Mouse (Mus musculus): ENCODE results near the gene Cbwd1. TPM values are rescaled to one million over a fixed set of nuclear protein-coding genes. Genes with fewer than 3 reads are reported as not detected.
"Not testable (repeated sequence)": the region's sequence is repeated elsewhere in the genome, so short reads cannot be mapped to it uniquely, and the experiment has no call there.

The Cbwd1 gene
- polyA plus RNA-seq, 1 experiment from 2014 or later = 19.8 TPM

DNA sequence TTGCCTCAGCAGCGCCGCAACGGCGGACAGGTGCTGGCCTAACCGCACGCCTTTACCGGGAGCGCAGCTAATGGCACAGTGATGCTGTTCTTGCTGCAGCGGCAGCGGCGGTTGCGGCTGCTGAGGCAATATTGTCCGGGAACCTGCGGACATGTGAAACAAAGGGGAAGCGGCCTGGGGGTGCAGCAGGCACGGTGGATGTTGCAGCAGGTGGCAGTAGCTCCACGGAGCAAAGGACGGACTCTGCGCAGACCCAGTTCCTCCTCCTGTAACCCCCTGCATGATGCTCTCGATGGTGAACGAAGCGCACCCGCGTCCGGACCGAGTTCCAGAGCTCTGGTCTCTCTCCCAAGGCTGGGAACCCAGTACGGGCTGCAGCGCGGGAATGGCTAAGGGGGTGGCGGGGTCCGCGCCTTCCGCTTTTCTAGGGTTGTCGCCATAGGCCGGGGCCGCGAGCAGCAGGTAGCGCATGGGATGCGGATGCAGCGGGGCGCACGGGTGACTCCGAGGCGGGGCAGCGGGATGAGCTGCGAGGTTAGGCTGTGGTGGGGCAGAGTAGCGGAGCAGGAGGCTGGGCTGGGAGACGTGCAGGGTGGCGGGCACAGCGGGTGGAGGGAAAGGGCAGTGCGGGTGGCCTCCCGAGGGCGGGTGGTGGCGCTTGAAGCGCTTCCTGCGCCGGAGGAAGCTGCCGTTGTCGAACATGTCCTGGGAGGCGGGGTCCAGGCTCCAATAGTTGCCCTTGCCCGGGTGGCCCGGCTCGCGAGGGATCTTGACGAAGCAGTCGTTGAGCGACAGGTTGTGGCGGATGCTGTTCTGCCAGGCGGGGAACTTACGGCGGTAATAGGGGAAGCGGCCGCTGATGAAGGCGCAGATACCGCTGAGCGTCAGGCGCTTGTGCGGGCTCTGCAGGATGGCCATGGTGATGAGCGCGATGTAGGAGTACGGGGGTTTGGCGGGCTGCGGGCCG, 61.5 kb downstream of the Cbwd1 start:
- H3K4me2 ChIP-seq (replicated peaks) = peak overlapping the region; percentile 64
- peaks cover 22% of the 10 kb centered on the region for H3K4me1 ChIP-seq
- H3K27ac ChIP-seq = no peak overlapping the region
- no peaks in the 10 kb centered on the region for H3K9me3 ChIP-seq (replicated peaks)
- H3K4me3 ChIP-seq = peak overlapping the region; percentile 40
- no peak overlapping the region for H3K9ac ChIP-seq
- peak; percentile 58 for ATAC-seq (ENCODE audit: low FRiP score)
- H3K36me3 ChIP-seq = no peaks in the 10 kb centered on the region
- peaks cover 91% of the 10 kb centered on the region for H3K27me3 ChIP-seq
- under 1% methylated on average over 81 of the region's 84 CpGs for WGBS

DNA sequence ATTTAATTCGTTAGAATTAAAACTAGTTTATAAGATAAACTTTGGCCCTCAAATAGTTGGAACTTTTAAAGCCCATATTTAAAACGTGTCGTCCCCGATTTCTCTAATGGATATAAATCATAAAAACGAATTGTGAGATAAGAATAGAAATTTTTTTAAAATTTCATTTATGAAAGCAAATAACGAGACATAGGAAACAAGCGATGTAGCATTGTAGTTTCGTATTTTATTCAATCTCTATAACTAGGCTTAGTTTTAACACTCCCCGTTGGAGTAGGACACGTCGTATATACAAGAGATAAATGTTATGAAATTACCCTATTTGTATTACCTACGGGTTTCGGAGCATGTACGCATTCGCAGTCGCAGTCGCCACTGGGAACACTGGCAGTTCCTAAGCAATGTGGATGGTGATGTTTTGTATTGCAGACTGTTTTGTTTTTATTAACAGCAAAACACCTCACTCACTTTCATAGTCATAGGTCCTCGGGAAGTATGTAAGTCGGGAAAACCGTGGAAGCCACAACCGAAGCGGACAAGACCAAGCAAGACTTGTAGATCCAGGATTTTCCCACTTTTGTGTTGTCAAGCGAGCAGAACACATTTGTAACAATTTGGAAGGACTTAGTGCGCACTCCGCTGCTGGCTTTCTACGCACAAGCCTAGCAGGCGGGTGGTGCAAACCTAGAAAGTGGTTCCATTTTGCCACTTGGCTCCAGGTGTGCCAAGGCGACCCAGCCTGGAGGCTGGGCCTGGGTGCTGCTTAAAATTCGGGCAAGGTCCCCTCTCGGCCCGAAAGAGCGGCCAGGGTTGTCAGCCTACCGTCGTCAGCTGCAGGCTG, 62.5 kb downstream of the Cbwd1 start:
- H3K27me3 ChIP-seq = peaks cover 85% of the 10 kb centered on the region
- no peaks in the 10 kb centered on the region for H3K9me3 ChIP-seq (replicated peaks)
- no peak overlapping the region for H3K27ac ChIP-seq
- H3K9ac ChIP-seq = no peak overlapping the region
- peaks cover 22% of the 10 kb centered on the region for H3K4me1 ChIP-seq
- no peak for ATAC-seq (ENCODE audit: low FRiP score)
- 3% methylated on average over 34 of the region's 34 CpGs for WGBS
- peak overlapping the region; percentile 64 for H3K4me2 ChIP-seq (replicated peaks)
- no peaks in the 10 kb centered on the region for H3K36me3 ChIP-seq
- peak overlapping the region; percentile 40 for H3K4me3 ChIP-seq

DNA sequence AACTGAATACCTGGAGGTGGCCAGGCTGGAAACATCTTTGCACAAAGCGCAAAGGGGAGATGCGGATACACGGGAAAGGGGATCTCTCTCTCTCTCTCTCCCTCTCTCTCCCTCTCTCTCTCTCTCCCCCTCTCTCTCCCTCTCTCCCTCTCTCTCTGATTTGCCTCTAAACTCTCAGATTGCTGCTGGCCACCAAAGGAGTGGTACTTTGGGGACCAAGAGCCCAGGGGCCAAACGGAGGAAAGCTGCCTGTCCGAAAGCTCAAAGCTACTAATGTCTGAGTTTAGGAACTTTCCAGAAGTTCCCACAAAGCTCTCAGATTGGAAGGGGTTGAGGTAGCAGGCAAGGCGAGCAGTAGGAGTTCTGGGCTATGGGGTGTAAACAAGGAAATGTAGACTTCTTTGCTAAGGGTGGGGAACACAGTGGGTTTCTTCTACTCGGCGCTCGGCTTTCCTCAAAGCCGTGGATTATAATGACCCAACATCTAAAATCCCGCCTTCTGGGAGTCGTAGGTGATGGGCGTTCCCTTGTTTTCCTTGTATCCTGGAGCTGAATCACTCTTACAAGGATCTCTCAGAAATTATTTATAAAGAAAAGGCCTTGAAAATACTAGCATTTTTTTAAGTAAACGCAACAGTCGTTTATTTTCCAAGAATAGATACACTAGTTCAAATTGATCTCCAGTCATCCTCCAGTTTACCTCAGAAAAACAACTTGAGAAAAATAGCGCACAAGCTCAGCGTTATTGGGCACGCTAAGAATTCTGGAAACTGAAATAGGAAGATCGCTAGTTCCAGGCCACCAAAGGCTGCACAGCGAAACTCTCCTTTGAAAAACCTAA, 63.3 kb downstream of the Cbwd1 start:
- peaks cover 22% of the 10 kb centered on the region for H3K4me1 ChIP-seq
- H3K9ac ChIP-seq = no peak overlapping the region
- no peak for ATAC-seq (ENCODE audit: low FRiP score)
- H3K36me3 ChIP-seq = no peaks in the 10 kb centered on the region
- no peak overlapping the region for H3K27ac ChIP-seq
- peak overlapping the region; percentile 18; the same call in 1 of the 2 replicates for H3K4me3 ChIP-seq
- 2% methylated on average over 20 of the region's 20 CpGs for WGBS
- H3K9me3 ChIP-seq (replicated peaks) = no peaks in the 10 kb centered on the region
- peaks cover 80% of the 10 kb centered on the region for H3K27me3 ChIP-seq
- H3K4me2 ChIP-seq (replicated peaks) = no peak overlapping the region

DNA sequence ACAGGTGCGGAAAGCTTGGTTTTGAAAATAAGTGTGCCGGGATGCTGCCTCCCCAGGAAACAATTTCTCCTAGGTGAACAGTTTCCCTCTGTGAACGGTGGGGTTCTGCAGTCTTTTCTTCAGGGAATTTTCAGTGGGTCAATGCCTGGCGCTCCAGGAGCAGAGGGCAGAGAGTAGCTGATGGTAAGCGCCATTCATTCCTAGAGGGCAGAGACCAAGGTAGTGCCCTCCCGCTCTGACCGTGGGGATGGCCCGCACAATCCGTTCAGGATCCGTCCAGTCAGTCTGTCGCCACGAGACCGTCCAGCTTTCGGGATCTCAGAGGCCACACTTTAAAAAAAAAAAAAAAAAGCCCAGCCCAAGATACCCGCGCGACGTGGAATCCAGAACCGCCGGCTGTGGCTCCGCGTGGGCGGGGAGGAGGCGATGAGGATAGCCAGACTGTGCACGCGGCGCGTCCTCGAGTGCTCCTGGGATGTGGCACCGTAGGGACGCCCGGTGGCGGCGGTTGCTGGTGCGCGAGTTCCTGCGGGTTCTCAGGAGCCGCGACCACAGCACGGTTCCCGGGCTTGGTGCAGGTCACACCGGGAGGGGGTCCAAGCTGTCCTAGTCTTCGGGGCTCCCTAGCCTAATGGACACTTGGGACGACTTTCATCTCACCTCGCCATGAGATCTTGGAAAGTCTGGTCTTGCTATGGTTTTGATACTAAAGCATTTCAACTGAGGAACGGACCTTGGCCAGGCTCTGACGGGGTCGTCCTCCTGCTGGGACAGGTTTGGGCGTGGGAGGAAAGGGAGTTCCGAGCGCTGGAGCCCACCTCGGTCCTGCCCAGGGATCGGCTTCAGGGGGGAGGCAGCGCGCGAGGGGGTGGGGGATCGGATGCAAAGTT, 64.2 kb downstream of the Cbwd1 start:
- Histone ChIP-seq H3K4me3 (peak overlapping the region; percentile 18), H3K27me3 (peaks cover 73% of the 10 kb centered on the region), H3K4me2 (replicated peaks) (peak overlapping the region; percentile 30), H3K27ac (no peak overlapping the region), H3K4me1 (peaks cover 22% of the 10 kb centered on the region), H3K36me3 (no peaks in the 10 kb centered on the region), H3K9ac (no peak overlapping the region), H3K9me3 (replicated peaks) (no peaks in the 10 kb centered on the region)
- WGBS = under 1% methylated on average over 57 of the region's 57 CpGs
- 0 out of 2 replicates have a peak, but pooled peaks have one; percentile 38 for ATAC-seq (ENCODE audit: low FRiP score)

DNA sequence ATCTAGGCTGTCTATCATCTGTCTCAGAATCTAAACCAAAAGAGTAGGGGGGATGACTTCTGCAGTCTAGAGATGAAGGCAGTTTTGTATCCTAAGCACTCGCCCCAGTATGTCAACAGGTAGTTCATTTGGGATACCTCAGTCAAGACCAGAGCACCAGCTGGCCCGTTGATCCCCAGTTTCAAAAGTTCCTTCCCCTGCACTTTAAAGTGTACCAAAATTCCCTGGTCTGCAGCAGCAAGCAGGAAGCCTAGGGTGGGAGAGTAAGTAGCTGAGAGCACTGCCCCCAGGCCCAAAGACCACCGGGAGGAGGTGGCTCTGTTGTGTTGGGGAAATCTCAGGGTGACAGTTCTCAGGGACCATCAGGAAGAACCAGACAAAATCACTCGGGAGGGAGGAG, 64.9 kb downstream of the Cbwd1 start:
- Histone ChIP-seq H3K9me3 (replicated peaks) (no peaks in the 10 kb centered on the region), H3K36me3 (no peaks in the 10 kb centered on the region), H3K4me1 (peaks cover 22% of the 10 kb centered on the region), H3K4me2 (replicated peaks) (no peak overlapping the region), H3K27me3 (peaks cover 66% of the 10 kb centered on the region), H3K9ac (no peak overlapping the region), H3K4me3 (no peak overlapping the region), H3K27ac (no peak overlapping the region)
- 15% methylated on average over 4 of the region's 4 CpGs for WGBS
- ATAC-seq (ENCODE audit: low FRiP score) = no peak

DNA sequence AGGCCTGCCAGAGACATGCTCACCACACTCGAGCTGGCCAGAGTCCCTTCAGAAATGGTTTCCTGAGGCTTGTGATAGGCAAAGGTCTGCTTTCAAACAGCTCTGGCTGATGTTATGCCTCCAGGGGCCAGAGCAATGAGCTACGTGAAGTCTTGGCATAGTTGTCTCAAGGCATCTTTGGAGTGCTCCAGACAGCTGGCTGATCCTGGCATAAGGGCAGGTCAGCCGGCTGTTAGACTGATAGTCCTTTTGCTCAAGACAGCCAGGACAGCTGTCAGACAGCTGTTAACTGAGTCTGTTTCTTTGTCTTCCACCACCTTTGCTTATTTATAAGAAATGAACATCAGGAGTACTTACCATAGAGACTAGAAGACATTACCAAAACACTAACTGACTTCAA, 74.5 kb downstream of the Cbwd1 start:
- H3K4me1 ChIP-seq = 0 out of 2 replicates have a peak, but pooled peaks cover 4% of the 10 kb centered on the region
- H3K9me3 ChIP-seq (replicated peaks) = no peaks in the 10 kb centered on the region
- H3K9ac ChIP-seq = no peak overlapping the region
- peaks cover 7% of the 10 kb centered on the region; the same call in 1 of the 2 replicates for H3K27me3 ChIP-seq
- H3K27ac ChIP-seq = no peak overlapping the region
- ATAC-seq (ENCODE audit: low FRiP score) = no peak
- H3K36me3 ChIP-seq = no peaks in the 10 kb centered on the region
- no peak overlapping the region for H3K4me2 ChIP-seq (replicated peaks)
- WGBS = 79% methylated on average over 3 of the region's 3 CpGs
- no peak overlapping the region for H3K4me3 ChIP-seq

DNA sequence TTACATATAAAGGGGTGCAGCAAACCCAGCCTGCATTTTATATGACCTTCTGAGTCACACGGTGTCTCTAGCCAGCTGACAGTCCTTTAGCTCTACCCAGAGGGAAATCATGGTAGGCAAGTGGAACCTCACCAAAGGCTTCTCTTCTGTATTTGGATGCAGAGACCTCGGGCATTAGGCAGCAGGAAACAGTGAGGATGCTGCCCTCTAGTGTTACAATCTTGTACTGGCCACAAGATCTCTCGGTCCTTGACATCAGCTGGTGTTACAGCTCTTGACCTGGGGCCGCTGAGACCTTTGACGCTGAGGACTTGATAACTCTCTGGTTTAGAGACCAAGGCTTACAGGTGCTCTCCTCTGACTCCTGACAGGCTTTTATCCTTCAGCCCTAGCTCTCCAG, 75.9 kb downstream of the Cbwd1 start:
- no peak for ATAC-seq (ENCODE audit: low FRiP score)
- no peaks in the 10 kb centered on the region for H3K36me3 ChIP-seq
- no peak overlapping the region for H3K9ac ChIP-seq
- no peak overlapping the region for H3K4me3 ChIP-seq
- no peak overlapping the region for H3K27ac ChIP-seq
- H3K27me3 ChIP-seq = peaks cover 7% of the 10 kb centered on the region; the same call in 1 of the 2 replicates
- 0 out of 2 replicates have a peak, but pooled peaks cover 4% of the 10 kb centered on the region for H3K4me1 ChIP-seq
- no peak overlapping the region for H3K4me2 ChIP-seq (replicated peaks)
- 13% methylated on average over 5 of the region's 5 CpGs for WGBS
- no peaks in the 10 kb centered on the region for H3K9me3 ChIP-seq (replicated peaks)

DNA sequence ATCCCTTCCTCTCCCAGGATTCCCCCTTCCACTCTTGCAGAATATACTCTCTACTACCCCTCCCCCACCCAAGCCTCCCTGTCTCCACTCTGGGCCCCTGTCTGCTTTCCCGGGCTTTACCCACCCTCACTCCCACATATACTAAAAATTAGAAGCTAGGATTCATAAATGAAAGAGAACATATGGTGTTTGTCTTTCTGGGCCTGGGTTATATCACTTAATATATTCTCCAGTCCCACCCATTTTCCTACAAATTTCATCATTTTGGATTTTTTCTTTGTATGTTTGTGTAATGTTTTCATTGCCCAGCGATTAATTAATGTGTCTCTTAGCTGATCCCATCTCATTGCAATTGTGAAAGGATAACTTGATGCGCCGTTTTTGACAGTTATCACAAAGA, 80.2 kb downstream of the Cbwd1 start:
- WGBS = 66% methylated on average over 4 of the region's 4 CpGs
- ATAC-seq (ENCODE audit: low FRiP score) = no peak
- H3K36me3 ChIP-seq = no peaks in the 10 kb centered on the region
- H3K4me3 ChIP-seq = no peak overlapping the region
- H3K4me1 ChIP-seq = 0 out of 2 replicates have a peak, but pooled peaks cover 4% of the 10 kb centered on the region
- no peak overlapping the region for H3K27ac ChIP-seq
- H3K4me2 ChIP-seq (replicated peaks) = no peak overlapping the region
- H3K9me3 ChIP-seq (replicated peaks) = no peaks in the 10 kb centered on the region
- H3K27me3 ChIP-seq = no peaks in the 10 kb centered on the region; the same call in 1 of the 2 replicates
- H3K9ac ChIP-seq = no peak overlapping the region

DNA sequence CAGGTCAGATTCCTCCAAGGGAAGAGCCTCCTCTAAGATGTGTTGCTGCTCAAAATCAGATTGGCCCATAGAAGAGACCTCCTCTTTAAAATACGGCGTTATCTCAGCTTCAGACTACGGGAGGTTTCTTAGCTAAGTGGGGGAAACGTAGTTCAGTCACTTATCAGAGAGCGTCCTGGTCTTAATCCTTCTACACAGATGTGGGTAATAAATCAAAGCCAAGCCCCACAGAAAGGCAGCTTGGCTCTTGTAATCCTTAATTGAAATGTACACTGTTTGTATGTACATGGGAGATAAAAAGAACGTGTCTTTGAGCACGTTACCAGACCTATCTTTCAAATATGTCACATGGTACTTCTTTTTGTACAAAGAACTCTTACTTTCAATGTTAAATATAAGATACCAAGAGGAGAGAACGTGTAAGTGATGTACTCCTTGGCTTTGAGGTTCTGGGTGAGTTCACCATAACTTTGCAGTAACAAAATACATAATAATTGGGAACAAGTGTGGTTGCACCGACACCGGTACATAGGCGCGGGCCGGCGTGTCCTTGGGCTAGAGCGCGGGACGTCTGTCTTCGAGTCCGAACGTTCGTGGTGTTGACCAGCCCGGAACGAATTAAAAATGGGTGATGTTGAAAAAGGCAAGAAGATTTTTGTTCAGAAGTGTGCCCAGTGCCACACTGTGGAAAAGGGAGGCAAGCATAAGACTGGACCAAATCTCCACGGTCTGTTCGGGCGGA, 86.1 kb downstream of the Cbwd1 start, which contains the start of gene Gm10053:
Gene Gm10053 (plus strand): TSS at position 558 of the 742 bp plus-strand sequence.
- not testable (repeated sequence) for H3K27ac ChIP-seq; H3K9ac ChIP-seq; ATAC-seq (ENCODE audit: low FRiP score); H3K9me3 ChIP-seq (replicated peaks); H3K27me3 ChIP-seq; H3K4me2 ChIP-seq (replicated peaks); H3K4me3 ChIP-seq; H3K4me1 ChIP-seq; H3K36me3 ChIP-seq
- WGBS = 87% methylated on average over 23 of the region's 26 CpGs

DNA sequence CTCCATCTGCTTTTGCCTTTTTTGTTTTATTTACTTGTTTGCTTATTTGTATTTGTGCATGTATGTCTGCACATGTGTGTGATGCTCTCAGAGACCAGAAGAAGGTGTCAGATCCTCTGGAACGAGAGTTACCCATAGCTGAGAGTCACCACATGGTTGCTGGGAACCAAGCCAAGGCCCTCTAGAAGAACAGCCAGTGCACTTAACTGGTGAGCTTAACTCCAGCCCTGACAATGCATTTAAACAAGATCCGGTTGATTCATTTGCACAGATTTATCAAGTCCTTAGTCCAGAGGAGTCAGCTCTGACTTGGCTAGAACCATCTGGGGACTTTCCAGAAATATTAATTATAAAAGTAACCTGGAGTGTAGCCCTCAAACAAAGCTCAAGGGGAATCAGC, 87.5 kb downstream of the Cbwd1 start:
- H3K27me3 ChIP-seq = peaks cover 10% of the 10 kb centered on the region
- H3K27ac ChIP-seq = no peak overlapping the region
- WGBS = 68% methylated on average over 2 of the region's 2 CpGs
- H3K36me3 ChIP-seq = no peaks in the 10 kb centered on the region
- ATAC-seq (ENCODE audit: low FRiP score) = no peak
- no peaks in the 10 kb centered on the region for H3K9me3 ChIP-seq (replicated peaks)
- H3K4me1 ChIP-seq = no peaks in the 10 kb centered on the region
- H3K4me3 ChIP-seq = no peak overlapping the region
- H3K4me2 ChIP-seq (replicated peaks) = no peak overlapping the region
- H3K9ac ChIP-seq = no peak overlapping the region
